Mouse (Mus musculus): ENCODE data around the gene Gm10382. TPM values are rescaled to one million over a fixed set of nuclear protein-coding genes. Genes with fewer than 3 reads are reported as not detected.

The Gm10382 gene
- polyA plus RNA-seq, 1 experiment from 2014 or later: 0.18 TPM

DNA sequence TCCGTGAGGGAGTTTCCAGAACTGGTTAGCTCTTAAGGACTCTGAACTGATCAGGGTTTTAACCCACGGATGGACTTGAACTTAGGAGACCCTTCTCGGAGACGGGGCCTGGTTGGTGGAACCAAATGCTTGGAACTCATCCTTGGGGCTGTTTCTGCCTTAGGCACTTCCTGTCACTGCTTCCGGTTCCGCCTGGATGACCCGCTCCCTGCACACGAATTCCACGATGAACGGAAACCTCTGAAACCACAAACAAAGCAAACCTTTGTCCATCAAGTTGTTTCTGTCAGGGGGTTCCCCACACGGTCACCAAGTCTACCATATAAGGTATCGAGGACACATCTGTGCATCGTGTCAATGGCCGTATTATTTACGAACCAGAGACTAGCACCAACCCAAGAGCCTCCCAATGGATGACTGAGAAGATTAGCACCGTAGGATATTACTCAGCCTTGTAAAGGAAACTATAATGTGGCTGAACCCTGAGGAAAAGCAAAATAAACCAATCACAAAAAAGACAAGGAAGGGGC, 28.1 kb upstream of the Gm10382 start:
- Histone ChIP-seq H3K9me3 (ENCODE audit: control insufficient read depth, low read length) (no peaks in the 10 kb centered on the region), H3K4me3 (ENCODE audit: low read depth, low read length) (no peak overlapping the region), H3K27me3 (replicated peaks; ENCODE audit: control insufficient read depth, insufficient read depth, low read length) (no peaks in the 10 kb centered on the region), H3K27ac (ENCODE audit: low read depth, low read length) (no peak overlapping the region), H3K36me3 (ENCODE audit: control insufficient read depth, insufficient read depth, low read length) (no peaks in the 10 kb centered on the region), H3K4me1 (replicated peaks; ENCODE audit: control insufficient read depth, insufficient read depth, low read length) (peaks cover 6% of the 10 kb centered on the region; the same call in 1 of the 2 replicates), H3K4me2 (peak overlapping the region; percentile 31; the same call in 1 of the 2 replicates), H3K9ac (ENCODE audit: low read depth, low read length) (no peak overlapping the region)
- DNase-seq (ENCODE audit: low spot score) (no peak), ATAC-seq (replicated peaks; ENCODE audit: low FRiP score) (no peak)
- 53% methylated on average over 16 of the region's 16 CpGs for WGBS

DNA sequence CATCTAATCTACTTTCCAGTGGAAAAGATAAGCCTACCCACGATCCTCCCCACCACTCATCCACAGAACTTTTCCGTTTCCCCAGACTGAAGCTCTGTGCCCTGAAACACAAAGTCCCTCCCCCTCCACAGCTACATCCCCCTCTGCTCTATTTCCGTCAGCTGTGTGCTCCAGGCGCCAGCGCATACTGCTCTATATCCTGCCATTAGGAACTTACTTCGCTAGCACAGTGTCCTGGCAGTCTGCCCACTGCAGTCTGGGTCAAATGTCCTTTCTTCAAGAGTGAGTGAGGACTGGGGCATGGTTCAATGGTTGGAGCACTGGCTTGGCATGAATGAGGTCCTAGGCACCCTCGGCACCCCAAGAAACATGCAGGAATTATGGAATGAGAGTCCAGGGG, 25.2 kb upstream of the Gm10382 start:
- no peak overlapping the region for H3K27ac ChIP-seq (ENCODE audit: low read depth, low read length)
- 64% methylated on average over 7 of the region's 7 CpGs for whole genome bisulfite sequencing
- H3K36me3 ChIP-seq (ENCODE audit: control insufficient read depth, insufficient read depth, low read length): no peaks in the 10 kb centered on the region
- DNase-seq (ENCODE audit: low spot score): no peak
- no peak overlapping the region for H3K4me3 ChIP-seq (ENCODE audit: low read depth, low read length)
- no peak overlapping the region for H3K9ac ChIP-seq (ENCODE audit: low read depth, low read length)
- 0 out of 2 replicates have a peak, but pooled peaks have one; percentile 10 for ATAC-seq (replicated peaks; ENCODE audit: low FRiP score)
- no peaks in the 10 kb centered on the region for H3K27me3 ChIP-seq (replicated peaks; ENCODE audit: control insufficient read depth, insufficient read depth, low read length)
- H3K4me2 ChIP-seq: no peak overlapping the region
- no peaks in the 10 kb centered on the region for H3K9me3 ChIP-seq (ENCODE audit: control insufficient read depth, low read length)
- H3K4me1 ChIP-seq (replicated peaks; ENCODE audit: control insufficient read depth, insufficient read depth, low read length): no peaks in the 10 kb centered on the region

DNA sequence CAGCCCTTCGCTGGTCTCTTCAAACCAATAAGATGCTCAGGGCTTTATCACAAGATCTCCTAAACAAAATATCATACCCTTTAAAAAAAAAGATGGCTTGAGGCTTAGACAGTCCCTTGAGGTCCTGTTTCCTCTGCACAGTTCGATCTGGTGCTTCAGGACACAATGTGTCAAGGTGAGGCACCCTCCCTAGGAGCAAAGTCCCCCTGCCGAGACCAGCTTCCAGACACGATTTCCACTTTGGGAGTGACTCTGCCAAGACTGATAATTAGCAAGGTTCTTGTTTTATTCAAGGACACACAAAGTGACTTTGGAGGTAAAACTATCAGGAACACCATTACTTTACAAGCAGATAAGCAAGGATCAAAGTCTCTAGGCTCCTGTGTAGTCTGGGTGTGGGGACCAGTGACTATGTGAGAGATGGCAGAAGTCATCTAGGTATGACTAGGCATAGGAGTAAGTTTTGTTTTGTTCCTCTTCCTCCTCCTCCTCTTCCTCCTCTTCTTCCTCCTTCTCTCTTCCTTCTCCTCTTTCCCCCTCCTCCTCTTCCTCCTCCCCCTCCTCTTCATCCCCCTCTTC, 24.2 kb upstream of the Gm10382 start:
- DNase-seq (ENCODE audit: low spot score) (no peak), ATAC-seq (replicated peaks; ENCODE audit: low FRiP score) (no peak)
- H3K4me2 ChIP-seq: no peak overlapping the region
- H3K9me3 ChIP-seq (ENCODE audit: control insufficient read depth, low read length): no peaks in the 10 kb centered on the region
- no peak overlapping the region for H3K27ac ChIP-seq (ENCODE audit: low read depth, low read length)
- H3K9ac ChIP-seq (ENCODE audit: low read depth, low read length): no peak overlapping the region
- H3K4me1 ChIP-seq (replicated peaks; ENCODE audit: control insufficient read depth, insufficient read depth, low read length): no peaks in the 10 kb centered on the region
- H3K27me3 ChIP-seq (replicated peaks; ENCODE audit: control insufficient read depth, insufficient read depth, low read length): no peaks in the 10 kb centered on the region
- WGBS: 63% methylated on average over 4 of the region's 4 CpGs
- no peaks in the 10 kb centered on the region for H3K36me3 ChIP-seq (ENCODE audit: control insufficient read depth, insufficient read depth, low read length)
- no peak overlapping the region for H3K4me3 ChIP-seq (ENCODE audit: low read depth, low read length)

DNA sequence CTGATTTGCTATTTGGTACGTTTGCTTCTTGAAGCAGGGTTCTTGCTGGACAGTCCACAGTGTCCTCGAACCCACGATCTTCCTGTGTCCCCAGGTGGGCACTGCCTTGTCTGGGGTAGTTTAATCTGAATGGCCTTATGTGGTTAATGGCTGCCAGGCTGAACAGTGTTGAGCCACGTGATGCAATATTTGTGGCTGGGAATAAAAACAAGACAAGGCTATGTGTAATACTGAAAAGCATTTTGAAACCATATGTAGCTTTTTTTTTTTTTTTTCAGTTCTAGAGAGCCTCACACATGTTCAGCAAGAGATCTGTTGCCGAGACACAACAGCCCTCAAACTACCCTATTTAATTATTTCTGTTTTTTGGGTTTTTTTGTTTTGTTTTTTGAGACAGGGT, 21.0 kb upstream of the Gm10382 start:
- H3K27ac ChIP-seq (ENCODE audit: low read depth, low read length): no peak overlapping the region
- H3K27me3 ChIP-seq (replicated peaks; ENCODE audit: control insufficient read depth, insufficient read depth, low read length): no peaks in the 10 kb centered on the region
- H3K4me2 ChIP-seq: no peak overlapping the region
- H3K9me3 ChIP-seq (ENCODE audit: control insufficient read depth, low read length): no peaks in the 10 kb centered on the region
- ATAC-seq (replicated peaks; ENCODE audit: low FRiP score) (no peak), DNase-seq (ENCODE audit: low spot score) (no peak)
- 63% methylated on average over 5 of the region's 5 CpGs for WGBS
- H3K36me3 ChIP-seq (ENCODE audit: control insufficient read depth, insufficient read depth, low read length): no peaks in the 10 kb centered on the region
- H3K4me1 ChIP-seq (replicated peaks; ENCODE audit: control insufficient read depth, insufficient read depth, low read length): no peaks in the 10 kb centered on the region
- H3K9ac ChIP-seq (ENCODE audit: low read depth, low read length): no peak overlapping the region
- no peak overlapping the region for H3K4me3 ChIP-seq (ENCODE audit: low read depth, low read length)

DNA sequence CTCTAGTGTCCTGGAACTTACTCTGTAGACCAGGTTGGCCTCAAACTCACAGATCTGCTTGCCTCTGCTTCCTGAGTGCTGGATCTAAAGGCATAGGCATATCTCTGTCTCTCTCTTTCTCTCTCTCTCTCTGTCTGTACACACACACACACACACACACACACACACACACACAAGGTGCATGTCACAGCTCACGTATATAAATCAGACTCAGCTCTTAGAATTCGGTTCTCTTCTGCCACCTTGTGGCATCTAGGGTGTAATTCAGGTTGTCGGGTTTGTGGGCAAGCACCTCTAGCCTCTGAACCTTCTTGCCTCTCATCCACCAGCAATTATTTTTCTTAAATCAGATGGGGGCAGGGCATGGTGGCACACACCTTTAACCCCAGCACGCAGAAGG, 20.6 kb upstream of the Gm10382 start:
- no peak overlapping the region for H3K4me3 ChIP-seq (ENCODE audit: low read depth, low read length)
- no peaks in the 10 kb centered on the region for H3K27me3 ChIP-seq (replicated peaks; ENCODE audit: control insufficient read depth, insufficient read depth, low read length)
- DNase-seq (ENCODE audit: low spot score) (no peak), ATAC-seq (replicated peaks; ENCODE audit: low FRiP score) (peak; percentile 31; the same call in 1 of the 2 replicates)
- no peak overlapping the region for H3K4me2 ChIP-seq
- H3K9ac ChIP-seq (ENCODE audit: low read depth, low read length): no peak overlapping the region
- no peaks in the 10 kb centered on the region for H3K9me3 ChIP-seq (ENCODE audit: control insufficient read depth, low read length)
- no peak overlapping the region for H3K27ac ChIP-seq (ENCODE audit: low read depth, low read length)
- no peaks in the 10 kb centered on the region for H3K4me1 ChIP-seq (replicated peaks; ENCODE audit: control insufficient read depth, insufficient read depth, low read length)
- WGBS: 2% methylated on average over 4 of the region's 4 CpGs
- no peaks in the 10 kb centered on the region for H3K36me3 ChIP-seq (ENCODE audit: control insufficient read depth, insufficient read depth, low read length)

DNA sequence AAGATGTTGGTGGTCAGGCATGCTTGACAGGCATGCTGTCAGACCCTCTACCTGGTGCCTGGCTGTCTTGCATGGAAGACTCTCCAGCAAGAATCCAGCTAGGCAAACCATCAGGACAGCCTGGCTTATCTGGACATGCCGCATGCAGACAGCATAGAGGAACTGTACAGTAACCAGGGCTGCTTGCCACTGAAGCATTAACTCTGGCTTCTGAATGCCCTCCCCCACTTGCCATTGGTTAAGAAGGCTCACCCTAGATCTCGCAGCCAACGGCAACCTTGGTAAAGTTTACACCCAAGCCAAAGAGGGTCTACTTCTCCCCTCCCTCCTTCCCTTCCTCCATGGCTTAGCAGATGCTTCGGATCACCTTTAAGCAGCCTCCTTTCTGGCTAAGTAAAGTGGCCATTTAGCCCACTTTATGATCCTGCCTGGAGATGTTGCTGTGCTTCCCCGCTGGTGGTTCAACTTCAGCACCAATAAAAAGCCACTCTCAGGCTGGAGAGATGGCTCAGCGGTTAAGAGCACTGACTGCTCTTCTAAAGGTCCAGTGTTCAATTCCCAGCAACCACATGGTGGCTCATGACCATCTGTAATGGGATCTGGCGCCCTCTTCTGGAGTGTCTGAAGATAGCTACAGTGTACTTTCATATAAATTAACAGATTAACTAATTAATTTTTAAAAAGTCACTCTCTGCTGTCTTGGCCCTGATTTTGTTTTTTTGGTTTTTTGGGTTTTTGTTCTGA, 18.0 kb upstream of the Gm10382 start:
- ATAC-seq (replicated peaks; ENCODE audit: low FRiP score) (no peak), DNase-seq (ENCODE audit: low spot score) (no peak)
- Histone ChIP-seq H3K36me3 (ENCODE audit: control insufficient read depth, insufficient read depth, low read length) (no peaks in the 10 kb centered on the region), H3K9me3 (ENCODE audit: control insufficient read depth, low read length) (no peaks in the 10 kb centered on the region), H3K4me3 (ENCODE audit: low read depth, low read length) (no peak overlapping the region), H3K27ac (ENCODE audit: low read depth, low read length) (no peak overlapping the region), H3K27me3 (replicated peaks; ENCODE audit: control insufficient read depth, insufficient read depth, low read length) (no peaks in the 10 kb centered on the region), H3K4me2 (no peak overlapping the region), H3K9ac (ENCODE audit: low read depth, low read length) (no peak overlapping the region), H3K4me1 (replicated peaks; ENCODE audit: control insufficient read depth, insufficient read depth, low read length) (no peaks in the 10 kb centered on the region)
- WGBS: 76% methylated on average over 7 of the region's 7 CpGs

DNA sequence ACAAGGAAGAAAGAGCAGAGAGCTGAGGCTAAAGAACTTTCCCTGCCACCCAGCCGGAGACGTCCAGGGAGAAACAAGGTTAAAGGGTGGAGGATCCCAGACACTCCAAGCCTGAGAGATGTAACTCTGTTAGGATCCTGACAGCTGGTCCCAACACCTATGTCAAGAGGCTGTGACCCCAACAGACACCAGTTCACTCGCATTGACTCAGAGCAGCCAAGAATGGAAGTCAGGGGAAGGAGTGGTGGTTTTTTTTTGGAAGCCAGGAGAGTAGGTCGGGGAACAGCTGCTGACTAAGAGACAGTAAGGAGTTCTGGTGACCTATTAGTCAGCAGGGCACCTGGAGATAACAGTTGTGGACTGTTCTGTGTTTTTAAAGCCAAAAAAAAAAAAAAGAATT, 17.1 kb upstream of the Gm10382 start:
- H3K9me3 ChIP-seq (ENCODE audit: control insufficient read depth, low read length): no peaks in the 10 kb centered on the region
- no peak overlapping the region for H3K4me3 ChIP-seq (ENCODE audit: low read depth, low read length)
- H3K36me3 ChIP-seq (ENCODE audit: control insufficient read depth, insufficient read depth, low read length): no peaks in the 10 kb centered on the region
- no peak overlapping the region for H3K27ac ChIP-seq (ENCODE audit: low read depth, low read length)
- 72% methylated on average over 4 of the region's 4 CpGs for WGBS
- H3K4me2 ChIP-seq: no peak overlapping the region
- no peaks in the 10 kb centered on the region for H3K27me3 ChIP-seq (replicated peaks; ENCODE audit: control insufficient read depth, insufficient read depth, low read length)
- no peak for ATAC-seq (replicated peaks; ENCODE audit: low FRiP score)
- no peak overlapping the region for H3K9ac ChIP-seq (ENCODE audit: low read depth, low read length)
- H3K4me1 ChIP-seq (replicated peaks; ENCODE audit: control insufficient read depth, insufficient read depth, low read length): no peaks in the 10 kb centered on the region
- no peak for DNase-seq (ENCODE audit: low spot score)

DNA sequence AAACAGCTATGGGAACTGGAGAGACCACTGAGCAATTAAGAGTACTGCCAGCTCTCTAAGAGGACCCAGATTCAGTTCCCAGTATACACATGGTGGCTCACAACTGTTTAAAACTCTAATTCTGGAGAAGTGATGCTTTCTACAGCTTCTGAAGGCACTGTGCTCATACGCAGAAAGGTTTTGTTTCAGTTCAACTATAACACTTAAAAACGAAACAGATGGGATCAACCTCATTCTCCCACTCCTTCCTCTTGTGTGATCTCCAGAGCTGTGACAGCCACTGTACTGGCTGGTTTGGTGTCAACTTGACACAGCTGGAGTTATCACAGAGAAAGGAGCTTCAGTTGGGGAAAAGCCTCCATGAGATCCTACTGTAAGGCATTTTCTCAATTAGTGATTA, 13.3 kb upstream of the Gm10382 start:
- Histone ChIP-seq H3K4me3 (ENCODE audit: low read depth, low read length) (no peak overlapping the region), H3K9ac (ENCODE audit: low read depth, low read length) (no peak overlapping the region), H3K4me2 (no peak overlapping the region), H3K27me3 (replicated peaks; ENCODE audit: control insufficient read depth, insufficient read depth, low read length) (no peaks in the 10 kb centered on the region), H3K9me3 (ENCODE audit: control insufficient read depth, low read length) (no peaks in the 10 kb centered on the region), H3K4me1 (replicated peaks; ENCODE audit: control insufficient read depth, insufficient read depth, low read length) (no peaks in the 10 kb centered on the region), H3K27ac (ENCODE audit: low read depth, low read length) (no peak overlapping the region), H3K36me3 (ENCODE audit: control insufficient read depth, insufficient read depth, low read length) (no peaks in the 10 kb centered on the region)
- DNase-seq (ENCODE audit: low spot score) (no peak), ATAC-seq (replicated peaks; ENCODE audit: low FRiP score) (no peak)
- WGBS: 84% methylated on average over 2 of the region's 2 CpGs

DNA sequence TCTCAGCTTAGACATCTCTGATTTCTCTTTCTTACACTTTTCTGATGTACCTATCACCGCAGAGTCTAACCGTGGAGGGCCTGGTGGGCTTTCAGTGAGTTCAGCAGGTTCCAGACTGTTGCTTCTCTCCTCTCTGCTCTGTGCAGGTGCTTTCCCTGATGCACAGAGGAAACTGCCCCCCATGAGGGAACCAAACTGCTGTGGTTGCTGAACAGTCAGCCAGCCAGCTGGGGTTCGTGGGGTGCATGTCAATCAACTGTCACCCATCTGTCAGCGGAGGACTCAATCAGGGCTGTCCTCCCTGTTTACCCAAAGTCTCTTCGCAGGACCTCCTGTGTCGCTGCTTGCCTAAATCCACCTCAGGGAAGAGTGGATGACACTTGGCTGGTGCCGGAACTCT, 11.9 kb upstream of the Gm10382 start:
- DNase-seq (ENCODE audit: low spot score) (no peak), ATAC-seq (replicated peaks; ENCODE audit: low FRiP score) (no peak)
- H3K27ac ChIP-seq (ENCODE audit: low read depth, low read length): no peak overlapping the region
- WGBS: 67% methylated on average over 7 of the region's 7 CpGs
- H3K9ac ChIP-seq (ENCODE audit: low read depth, low read length): no peak overlapping the region
- no peaks in the 10 kb centered on the region for H3K9me3 ChIP-seq (ENCODE audit: control insufficient read depth, low read length)
- no peaks in the 10 kb centered on the region for H3K36me3 ChIP-seq (ENCODE audit: control insufficient read depth, insufficient read depth, low read length)
- no peak overlapping the region for H3K4me2 ChIP-seq
- H3K4me1 ChIP-seq (replicated peaks; ENCODE audit: control insufficient read depth, insufficient read depth, low read length): no peaks in the 10 kb centered on the region
- H3K27me3 ChIP-seq (replicated peaks; ENCODE audit: control insufficient read depth, insufficient read depth, low read length): no peaks in the 10 kb centered on the region
- H3K4me3 ChIP-seq (ENCODE audit: low read depth, low read length): no peak overlapping the region

Data from liver, embryonic 11.5 days (tissue).